Mouse (Mus musculus) bone marrow macrophage, adult 2 months (primary cell): ENCODE data around the gene Kalrn.

Experiments used
- CTCF ChIP-seq: IDR thresholded peaks from 2 replicates; pipeline ENCODE4 v1.5.1; 2012; ENCODE audit warnings: low read depth, mild to moderate bottlenecking, low read length, moderate library complexity
- POLR2A ChIP-seq: IDR thresholded peaks from 2 replicates; pipeline ENCODE4 v1.6.1; 2012; ENCODE audit warnings: mild to moderate bottlenecking, low read depth, low read length, borderline replicate concordance

DNA sequence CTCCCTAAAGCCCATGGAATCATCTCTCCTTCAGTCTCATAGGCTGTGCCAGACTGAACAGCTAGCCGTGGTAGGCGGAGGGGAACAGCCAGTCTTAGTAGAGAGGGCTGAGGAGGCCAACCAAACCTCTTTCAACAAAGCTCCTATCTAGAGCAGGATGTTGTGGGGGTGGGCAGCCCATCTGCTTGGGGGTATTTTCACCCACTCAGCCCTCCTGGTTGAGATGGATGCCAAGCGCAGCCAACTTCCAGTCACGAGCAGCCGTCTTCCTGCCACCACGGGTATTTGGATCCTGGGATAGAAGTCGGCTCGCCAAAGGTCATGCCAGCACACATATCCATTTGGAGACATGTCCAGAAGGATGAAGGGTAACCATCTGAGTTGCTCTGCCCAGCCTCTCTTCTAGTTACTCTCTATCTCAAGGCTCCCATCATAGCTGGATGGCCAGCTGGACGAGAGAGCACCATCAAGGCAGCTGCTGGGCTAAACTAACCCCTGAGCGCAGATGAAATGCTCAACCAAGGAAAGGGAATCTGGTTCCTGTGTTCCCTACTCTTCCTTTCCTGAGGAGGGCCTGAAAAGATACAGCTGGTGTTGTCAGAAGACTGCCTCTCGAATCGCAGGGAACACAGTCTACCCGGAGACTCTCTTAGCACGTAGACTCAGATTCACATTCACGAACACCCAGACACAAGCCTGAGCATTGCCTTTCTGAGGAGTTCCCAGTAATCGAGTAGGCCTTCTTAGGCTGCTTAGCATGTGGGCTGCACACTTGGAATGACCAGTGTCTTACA, 331.2 kb downstream of the Kalrn start:
- no peak for TF ChIP-seq CTCF
- no peak for TF ChIP-seq POLR2A
